20 mouse cellular contexts compared by ENCODE assay signal in the genomic region with DNA sequence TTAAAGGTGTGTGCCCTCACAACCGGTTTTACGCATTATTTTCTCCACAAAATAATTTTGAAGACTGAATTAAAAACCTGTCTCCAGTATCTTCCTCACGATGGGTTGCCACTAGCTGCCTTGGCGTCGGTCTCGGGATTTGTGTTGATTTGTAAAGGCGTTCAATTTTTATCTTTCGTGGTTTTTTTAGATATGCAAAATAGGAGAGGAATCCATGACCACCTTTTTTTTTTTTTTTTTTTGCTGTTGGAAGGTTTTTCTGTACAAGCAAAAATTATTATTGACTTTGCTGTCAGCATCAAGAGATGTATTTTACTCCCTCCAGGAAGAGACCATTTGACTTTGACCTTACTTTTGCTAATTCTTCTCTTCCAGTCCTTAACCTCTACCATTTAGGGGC.
DNase-seq lines count a peak whose midpoint lies in the region; ATAC-seq and TF ChIP-seq lines count a peak whose summit lies in the region.
"Had no signal": no experiment of that assay in that cellular context is flagged by ENCODE, and none has a peak within 500 bp of the region (broad histone marks: within the 10 kb centered on the region; RNA-seq: fewer than 3 reads in every experiment).

No protein-coding gene starts in this region.

- 0 out of 2 replicates have a peak, but pooled peaks cover 7% of the 10 kb centered on the region for H3K9me3 ChIP-seq in intestine, embryonic 14.5 days (ENCODE audit: control insufficient read depth, low read length)
- H3K9me3 ChIP-seq in intestine, postnatal 0 days (ENCODE audit: control insufficient read depth), result no peaks in the 10 kb centered on the region
- peaks cover 15% of the 10 kb centered on the region for H3K9me3 ChIP-seq in CH12.LX (replicated peaks; ENCODE audit: low read length)
- H3K9me3 ChIP-seq in intestine, embryonic 16.5 days (ENCODE audit: control insufficient read depth, low read length), result 0 out of 2 replicates have a peak, but pooled peaks cover 3% of the 10 kb centered on the region
- no peaks in the 10 kb centered on the region for H3K9me3 ChIP-seq in stomach, embryonic 16.5 days (replicated peaks; ENCODE audit: control insufficient read depth, low read length)
- H3K9me3 ChIP-seq: embryonic facial prominence, embryonic 10.5 days; heart, embryonic 13.5 days had no signal

- H3K27me3 ChIP-seq in intestine, embryonic 14.5 days (replicated peaks; ENCODE audit: control insufficient read depth, insufficient read depth, low read length), result no peaks in the 10 kb centered on the region
- H3K27me3 ChIP-seq in intestine, postnatal 0 days (replicated peaks; ENCODE audit: control insufficient read depth, insufficient read depth, low read length), result no peaks in the 10 kb centered on the region
- H3K27me3 ChIP-seq in CH12.LX (replicated peaks), result no peaks in the 10 kb centered on the region
- no peaks in the 10 kb centered on the region for H3K27me3 ChIP-seq in intestine, embryonic 16.5 days (replicated peaks; ENCODE audit: control insufficient read depth, insufficient read depth, low read length)
- no peaks in the 10 kb centered on the region for H3K27me3 ChIP-seq in stomach, embryonic 16.5 days (ENCODE audit: control insufficient read depth, insufficient read depth, low read length)
- H3K27me3 ChIP-seq: forebrain, embryonic 13.5 days; heart, embryonic 13.5 days; Patski had no signal

- peak overlapping the region; percentile 51; the same call in 1 of the 2 replicates for H3K27ac ChIP-seq in intestine, embryonic 14.5 days (ENCODE audit: low read depth)
- H3K27ac ChIP-seq in intestine, postnatal 0 days (ENCODE audit: low read depth, low read length), result no peak overlapping the region
- H3K27ac ChIP-seq in CH12.LX (ENCODE audit: insufficient read depth, low read depth), result no peak overlapping the region
- peak overlapping the region; percentile 79 for H3K27ac ChIP-seq in intestine, embryonic 16.5 days (ENCODE audit: low read length)
- peak overlapping the region; percentile 83 for H3K27ac ChIP-seq in stomach, embryonic 16.5 days (ENCODE audit: low read length)
- H3K27ac ChIP-seq: embryonic facial prominence, embryonic 10.5 days; forebrain, embryonic 13.5 days; heart, embryonic 13.5 days had no signal

- TF ChIP-seq EP300 in CH12.LX (IDR thresholded peaks at IDR 0.05; ENCODE audit: low read length), result no peak

- peaks cover 10% of the 10 kb centered on the region; the same call in 1 of the 2 replicates for H3K36me3 ChIP-seq in intestine, embryonic 14.5 days (ENCODE audit: control insufficient read depth, insufficient read depth, low read length)
- H3K36me3 ChIP-seq in intestine, postnatal 0 days (ENCODE audit: control insufficient read depth, insufficient read depth), result peaks cover 2% of the 10 kb centered on the region
- peaks cover 7 to 71% of the 10 kb centered on the region in 2 experiments for H3K36me3 ChIP-seq in CH12.LX (replicated peaks in 1 of 2; ENCODE audit: control insufficient read depth in 1 of 2, insufficient read depth in 1 of 2, low read length in 1 of 2)
- H3K36me3 ChIP-seq in intestine, embryonic 16.5 days (ENCODE audit: control insufficient read depth, insufficient read depth, low read length), result peaks cover 7% of the 10 kb centered on the region; the same call in 1 of the 2 replicates
- H3K36me3 ChIP-seq in stomach, embryonic 16.5 days (ENCODE audit: control insufficient read depth, insufficient read depth, low read length), result no peaks in the 10 kb centered on the region

- TF ChIP-seq POLR2A in CH12.LX (IDR thresholded peaks at IDR 0.05; ENCODE audit: low read depth, low read length), result no peak

- in situ Hi-C loops in CH12.LX (cut with MboI; ENCODE audit: low pct_ligation_motif_present, low pct_unique_long_range_greater_than_20kb, low sequenced_read_pairs), result no loop called here

- no peaks in the 10 kb centered on the region; the same call in none of the 2 replicates for H3K79me2 ChIP-seq in CH12.LX (replicated peaks; ENCODE audit: control insufficient read depth, extremely low read depth, insufficient read depth, poor library complexity, severe bottlenecking)

- DNase-seq in intestine, embryonic 14.5 days (ENCODE audit: low spot score), result no peak
- no peak for DNase-seq in CH12.LX (ENCODE audit: extremely low read depth)
- DNase-seq in gastrocnemius, adult 8-10 months (ENCODE audit: low spot score in 2 of 2), result no peak
- DNase-seq in testis, postnatal 14 days (ENCODE audit: low spot score), result no peak
- DNase-seq: adrenal gland, postnatal 14 days; B cell, adult 2 months; cerebellum, adult 2 months; cerebellum, postnatal 10 days; forebrain, postnatal 0 days; gastrocnemius, postnatal 25 days; heart, postnatal 36 days had no signal

- no peak for TF ChIP-seq RAD21 in CH12.LX (IDR thresholded peaks at IDR 0.05; ENCODE audit: low read depth, low read length)

- H3K4me2 ChIP-seq in intestine, embryonic 14.5 days (ENCODE audit: low read length), result no peak overlapping the region
- H3K4me2 ChIP-seq in intestine, postnatal 0 days (replicated peaks; ENCODE audit: low read depth), result no peak overlapping the region
- no peak overlapping the region for H3K4me2 ChIP-seq in CH12.LX (ENCODE audit: insufficient read depth, low read depth, poor library complexity, severe bottlenecking)
- no peak overlapping the region for H3K4me2 ChIP-seq in intestine, embryonic 16.5 days (ENCODE audit: low read depth, low read length)
- H3K4me2 ChIP-seq in stomach, embryonic 16.5 days (ENCODE audit: low read depth, low read length), result no peak overlapping the region
- H3K4me2 ChIP-seq: forebrain, embryonic 13.5 days; heart, embryonic 13.5 days had no signal

- H3K4me1 ChIP-seq in intestine, embryonic 14.5 days (replicated peaks; ENCODE audit: control insufficient read depth, insufficient read depth, low read length), result no peaks in the 10 kb centered on the region
- H3K4me1 ChIP-seq in intestine, postnatal 0 days (replicated peaks; ENCODE audit: control insufficient read depth, insufficient read depth, low read length), result peaks cover 7% of the 10 kb centered on the region; the same call in 1 of the 2 replicates
- peaks cover 20 to 60% of the 10 kb centered on the region in 2 experiments for H3K4me1 ChIP-seq in CH12.LX (ENCODE audit: control insufficient read depth in 1 of 2, insufficient read depth in 2 of 2)
- H3K4me1 ChIP-seq in intestine, embryonic 16.5 days (ENCODE audit: control insufficient read depth, insufficient read depth, low read length), result peaks cover 15% of the 10 kb centered on the region
- 0 out of 2 replicates have a peak, but pooled peaks cover 17% of the 10 kb centered on the region for H3K4me1 ChIP-seq in stomach, embryonic 16.5 days (ENCODE audit: control insufficient read depth, insufficient read depth, low read length)
- H3K4me1 ChIP-seq: forebrain, embryonic 13.5 days had no signal

- dilution Hi-C loops in CH12.LX (cut with MboI; ENCODE audit: extremely low pct_ligation_motif_present, extremely low pct_unique_long_range_greater_than_20kb, low sequenced_read_pairs), result no loop called here

- H3K9ac ChIP-seq in intestine, embryonic 14.5 days (ENCODE audit: low read length), result no peak overlapping the region
- H3K9ac ChIP-seq in intestine, postnatal 0 days (ENCODE audit: low read depth, low read length), result no peak overlapping the region
- no peak overlapping the region for H3K9ac ChIP-seq in CH12.LX (ENCODE audit: insufficient read depth, low read depth)
- no peak overlapping the region for H3K9ac ChIP-seq in intestine, embryonic 16.5 days (ENCODE audit: low read depth, low read length)
- H3K9ac ChIP-seq in stomach, embryonic 16.5 days (ENCODE audit: low read length), result no peak overlapping the region
- H3K9ac ChIP-seq: forebrain, embryonic 13.5 days; forebrain, postnatal 0 days; heart, embryonic 13.5 days had no signal

- TF ChIP-seq CTCF in intestine, postnatal 0 days (IDR thresholded peaks at IDR 0.05; ENCODE audit: low read depth), result no peak
- TF ChIP-seq CTCF in CH12.LX (conservative IDR thresholded peaks at IDR 0.05 in 1 of 2, IDR thresholded peaks at IDR 0.05 in 1 of 2; ENCODE audit: low read depth in 2 of 2, low read length in 2 of 2), result no peak

- no peak for ATAC-seq in intestine, embryonic 14.5 days (replicated peaks; ENCODE audit: low FRiP score, low TSS enrichment, low read depth)
- no peak for ATAC-seq in intestine, postnatal 0 days
- ATAC-seq in intestine, embryonic 16.5 days, result no peak
- no peak for ATAC-seq in stomach, embryonic 16.5 days (ENCODE audit: insufficient read depth, low FRiP score)
- ATAC-seq: activated CD4-positive, CD25-positive, alpha-beta regulatory T cell, adult 4 months; CD4-positive, CD25-positive, alpha-beta regulatory T cell, adult 4 months; forebrain, embryonic 13.5 days; forebrain, postnatal 0 days; Patski had no signal

- H3K4me3 ChIP-seq in intestine, embryonic 14.5 days (ENCODE audit: low read depth, low read length), result no peak overlapping the region
- H3K4me3 ChIP-seq in intestine, postnatal 0 days (ENCODE audit: low read depth, low read length), result no peak overlapping the region
- H3K4me3 ChIP-seq in CH12.LX (replicated peaks in 1 of 3; ENCODE audit: low read depth in 2 of 3, low read length in 2 of 3, poor library complexity in 1 of 3), result no peak overlapping the region
- H3K4me3 ChIP-seq in intestine, embryonic 16.5 days (ENCODE audit: low read length), result no peak overlapping the region
- no peak overlapping the region for H3K4me3 ChIP-seq in stomach, embryonic 16.5 days (replicated peaks; ENCODE audit: low read length)
- H3K4me3 ChIP-seq: embryonic facial prominence, embryonic 10.5 days; forebrain, embryonic 13.5 days; heart, embryonic 13.5 days had no signal

- 90% methylated on average over 8 of the region's 8 CpGs for WGBS in intestine, embryonic 14.5 days
- WGBS in intestine, postnatal 0 days, result 78% methylated on average over 8 of the region's 8 CpGs
- WGBS in intestine, embryonic 16.5 days, result 89% methylated on average over 8 of the region's 8 CpGs
- WGBS in stomach, embryonic 16.5 days, result 66% methylated on average over 8 of the region's 8 CpGs

TF ChIP-seq in CH12.LX, 34 proteins besides CTCF, POLR2A, EP300 and RAD21:
- TF ChIP-seq GABPA (IDR thresholded peaks at IDR 0.05; ENCODE audit: insufficient replicate concordance, low read depth, low read length) (no peak), ZNF384 (IDR thresholded peaks at IDR 0.05; ENCODE audit: low read depth, low read length) (0 out of 2 replicates have a peak, but pooled peaks have one; percentile 14)

Comparison
In these comparisons a context has a peak if more than half of its experiments do, and no peak if none do; other contexts are left out.
1. H3K27ac ChIP-seq: peak in intestine, embryonic 14.5 days (single experiment), intestine, embryonic 16.5 days (single experiment) and stomach, embryonic 16.5 days (single experiment); none in intestine, postnatal 0 days (single experiment) and CH12.LX (single experiment).